Mouse (Mus musculus): Measurements from ENCODE around the gene Map3k14.
A peak's percentile ranks its signal among the peaks of the same experiment; 100 is the strongest.

DNA sequence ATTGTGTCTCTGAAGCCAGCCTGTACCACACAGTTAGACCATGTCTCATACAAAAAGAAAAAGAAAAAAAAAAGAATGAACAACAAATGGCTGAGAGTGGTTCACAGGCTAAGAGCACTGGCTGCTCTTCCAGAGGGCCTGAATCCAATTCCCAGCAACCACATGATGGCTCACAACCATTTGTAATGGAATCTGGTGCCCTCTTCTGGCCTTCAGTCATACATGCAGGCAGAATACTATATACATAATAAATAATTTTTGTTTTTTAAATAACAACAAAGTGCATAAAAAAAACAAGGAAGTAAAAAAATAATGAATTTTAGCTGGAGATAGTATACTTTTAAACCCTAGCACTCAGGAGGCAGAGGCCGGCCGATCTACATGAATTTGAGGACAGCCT, 37.7 kb downstream of the Map3k14 start:
- TF ChIP-seq CTCF (IDR thresholded peaks at IDR 0.05; ENCODE audit: low read depth) = peak; percentile 26
- no peak for TF ChIP-seq EP300 (IDR thresholded peaks at IDR 0.05; ENCODE audit: low read depth)

Measured in liver, embryonic 14.5 days (tissue).